Comparison of ENCODE assay signal across 8 mouse cellular contexts in the genomic region with DNA sequence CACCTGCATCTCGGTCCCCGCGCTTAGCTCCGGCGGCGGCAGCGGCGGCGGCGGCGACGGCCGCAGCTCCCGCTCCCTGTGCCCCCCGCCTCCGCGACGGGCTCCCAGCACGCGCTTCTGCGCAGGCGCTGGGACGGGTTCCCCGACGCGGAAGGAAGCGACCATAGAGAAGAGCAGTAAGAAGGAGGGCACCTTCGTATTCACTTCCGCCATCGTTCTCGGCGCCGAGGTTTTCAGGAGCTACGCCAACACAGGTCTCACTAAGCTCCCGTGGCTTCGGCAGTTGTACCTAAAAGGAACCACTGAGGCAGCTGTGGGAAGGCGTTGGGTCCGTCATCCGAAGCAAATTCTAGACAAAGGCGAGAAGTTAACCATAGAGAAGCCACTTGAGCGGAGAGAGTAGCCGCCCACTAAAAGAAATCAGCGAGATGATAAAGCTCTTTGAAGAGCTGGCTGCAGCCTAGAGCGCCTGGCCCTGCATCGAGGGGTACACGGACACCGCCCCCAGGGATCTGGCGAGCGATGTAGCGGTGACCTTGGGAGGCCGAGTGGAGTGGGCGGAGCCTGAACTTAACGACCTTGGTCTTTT. TPM values are rescaled to one million over a fixed set of nuclear protein-coding genes. Genes with fewer than 3 reads are reported as not detected.
DNase-seq lines count a peak whose midpoint lies in the region; ATAC-seq and TF ChIP-seq lines count a peak whose summit lies in the region.

Gene Sh2b1, minus strand, starts transcription at position 432 of the 589 bp plus-strand sequence.

- H3K4me3 ChIP-seq in bone marrow, adult 2 months (replicated peaks; ENCODE audit: control insufficient read depth, low read depth, low read length), result peak within 1 kb of the TSS; percentile 87
- peak within 1 kb of the TSS; percentile 89 for H3K4me3 ChIP-seq in embryonic facial prominence, embryonic 15.5 days (replicated peaks)
- H3K4me3 ChIP-seq in kidney, embryonic 14.5 days (ENCODE audit: low read length), result peak within 1 kb of the TSS; percentile 95
- peak within 1 kb of the TSS; percentile 89 for H3K4me3 ChIP-seq in limb, embryonic 15.5 days

- TF ChIP-seq POLR2A in bone marrow, adult 2 months (IDR thresholded peaks at IDR 0.05; ENCODE audit: borderline replicate concordance, control insufficient read depth, low read depth, low read length), result peak; percentile 69

- peak; percentile 96 for DNase-seq in A20 (ENCODE audit: low read depth, low spot score)
- peak; percentile 86 for DNase-seq in heart, adult 8-10 months (ENCODE audit: low spot score)
- peak; percentile 54 to 75 for DNase-seq in monocyte, adult 2 months (ENCODE audit: low read depth in 1 of 2, low spot score in 2 of 2)
- DNase-seq in spleen, postnatal 36 days (ENCODE audit: low spot score in 2 of 2), result peak; percentile 88 to 91

- H3K4me2 ChIP-seq in embryonic facial prominence, embryonic 15.5 days (replicated peaks), result peak within 1 kb of the TSS; percentile 71
- peak within 1 kb of the TSS; percentile 62 for H3K4me2 ChIP-seq in kidney, embryonic 14.5 days (replicated peaks; ENCODE audit: low read depth, low read length)
- H3K4me2 ChIP-seq in limb, embryonic 15.5 days, result peak within 1 kb of the TSS; percentile 86

- peaks cover 26% of the 10 kb centered on the region for H3K36me3 ChIP-seq in embryonic facial prominence, embryonic 15.5 days
- H3K36me3 ChIP-seq in kidney, embryonic 14.5 days (ENCODE audit: control insufficient read depth, insufficient read depth, low read length), result peaks cover 27% of the 10 kb centered on the region
- peaks cover 25% of the 10 kb centered on the region for H3K36me3 ChIP-seq in limb, embryonic 15.5 days

- peak within 1 kb of the TSS; percentile 98 for H3K9ac ChIP-seq in embryonic facial prominence, embryonic 15.5 days
- H3K9ac ChIP-seq in kidney, embryonic 14.5 days (ENCODE audit: low read depth, low read length), result peak within 1 kb of the TSS; percentile 97
- H3K9ac ChIP-seq in limb, embryonic 15.5 days, result peak within 1 kb of the TSS; percentile 96

- no peaks in the 10 kb centered on the region for H3K27me3 ChIP-seq in embryonic facial prominence, embryonic 15.5 days
- H3K27me3 ChIP-seq in kidney, embryonic 14.5 days (ENCODE audit: control insufficient read depth, insufficient read depth, low read length), result no peaks in the 10 kb centered on the region
- H3K27me3 ChIP-seq in limb, embryonic 15.5 days, result no peaks in the 10 kb centered on the region

- H3K4me1 ChIP-seq in bone marrow, adult 2 months (ENCODE audit: control insufficient read depth, insufficient read depth, low read length), result peaks cover 9% of the 10 kb centered on the region
- peaks cover 28% of the 10 kb centered on the region for H3K4me1 ChIP-seq in embryonic facial prominence, embryonic 15.5 days
- peaks cover 9% of the 10 kb centered on the region for H3K4me1 ChIP-seq in kidney, embryonic 14.5 days (ENCODE audit: control insufficient read depth, insufficient read depth, low read length)
- H3K4me1 ChIP-seq in limb, embryonic 15.5 days, result peaks cover 22% of the 10 kb centered on the region

- peak; percentile 50; the same call in 1 of the 2 replicates for TF ChIP-seq CTCF in bone marrow, adult 2 months (IDR thresholded peaks at IDR 0.05; ENCODE audit: control insufficient read depth, insufficient read depth, low read length)

- peak; percentile 90 for ATAC-seq in embryonic facial prominence, embryonic 15.5 days (ENCODE audit: insufficient number of reproducible peaks, low FRiP score, low TSS enrichment, low read depth)
- ATAC-seq in kidney, embryonic 14.5 days (ENCODE audit: low FRiP score, low TSS enrichment), result peak; percentile 93
- peak; percentile 89 for ATAC-seq in limb, embryonic 15.5 days (ENCODE audit: insufficient number of reproducible peaks, low FRiP score, low TSS enrichment, low read depth)

- peak within 1 kb of the TSS; percentile 90 for H3K27ac ChIP-seq in bone marrow, adult 2 months (ENCODE audit: control insufficient read depth, insufficient read depth, low read depth, low read length, poor library complexity)
- H3K27ac ChIP-seq in embryonic facial prominence, embryonic 15.5 days (replicated peaks), result peak within 1 kb of the TSS; percentile 95
- peak within 1 kb of the TSS; percentile 95 for H3K27ac ChIP-seq in kidney, embryonic 14.5 days (ENCODE audit: low read depth, low read length)
- peak within 1 kb of the TSS; percentile 95 for H3K27ac ChIP-seq in limb, embryonic 15.5 days

- under 1% methylated on average over 53 of the region's 53 CpGs for WGBS in bone marrow, adult 2 months
- under 1% methylated on average over 53 of the region's 53 CpGs for WGBS in embryonic facial prominence, embryonic 15.5 days
- under 1% methylated on average over 53 of the region's 53 CpGs for WGBS in kidney, embryonic 14.5 days
- WGBS in limb, embryonic 15.5 days, result under 1% methylated on average over 53 of the region's 53 CpGs

- H3K9me3 ChIP-seq in embryonic facial prominence, embryonic 15.5 days (replicated peaks), result no peaks in the 10 kb centered on the region
- H3K9me3 ChIP-seq in kidney, embryonic 14.5 days (ENCODE audit: control insufficient read depth, low read length), result no peaks in the 10 kb centered on the region
- H3K9me3 ChIP-seq in limb, embryonic 15.5 days, result no peaks in the 10 kb centered on the region

RNA-seq across cellular contexts. Expression of gene Sh2b1, which starts in this region (rescaled TPM):
- polyA plus RNA-seq in bone marrow, adult 2 months (2011; ENCODE audit: insufficient read depth, insufficient read length, low replicate concordance, missing spikeins), result 34.4 and 95.0 TPM in 2 replicates
- 54.2 and 60.4 TPM in 2 replicates for polyA plus RNA-seq in embryonic facial prominence, embryonic 15.5 days (2015; fragmentation: Nextera tagmentation; extraction: Ambion mirVana)
- 10 to 100 TPM; 38.6 to 46.6 (median 44.3) TPM for total RNA-seq in heart, adult 8-10 months (2022)
- 36.9 and 47.1 TPM in 2 replicates for polyA plus RNA-seq in kidney, embryonic 14.5 days (2014; fragmentation: Nextera tagmentation; extraction: Ambion mirVana)
- 51.9 and 53.7 TPM in 2 replicates for polyA plus RNA-seq in limb, embryonic 15.5 days (2015; fragmentation: Nextera tagmentation; extraction: Ambion mirVana)

Comparison
In these comparisons a context has a peak if more than half of its experiments do, and no peak if none do; other contexts are left out.
1. Peak in every context shown above with its lines: DNase-seq, ATAC-seq, H3K4me3 ChIP-seq and H3K27ac ChIP-seq.